17 mouse cellular contexts compared by ENCODE assay signal in genomic region chr11:3904673-3905072, GRCm38 (mm10). TPM values are rescaled to one million over a fixed set of nuclear protein-coding genes. Genes with fewer than 3 reads are reported as not detected.
A peak's percentile ranks its signal among the peaks of the same experiment; 100 is the strongest.
DNase-seq lines count a peak whose midpoint lies in the region; ATAC-seq and TF ChIP-seq lines count a peak whose summit lies in the region.
"Had no signal": no experiment of that assay in that cellular context is flagged by ENCODE, and none has a peak within 500 bp of the region (broad histone marks: within the 10 kb centered on the region; RNA-seq: fewer than 3 reads in every experiment).

No protein-coding gene starts in this region.

- ATAC-seq in stomach, embryonic 16.5 days (ENCODE audit: insufficient read depth, low FRiP score): no peak
- ATAC-seq in stomach, postnatal 0 days (ENCODE audit: low FRiP score, low TSS enrichment): no peak
- no peak for ATAC-seq in hindbrain, postnatal 0 days
- ATAC-seq: activated CD4-positive, CD25-positive, alpha-beta regulatory T cell, adult 4 months; CD4-positive, CD25-positive, alpha-beta regulatory T cell, adult 4 months had no signal

- H3K9ac ChIP-seq in stomach, embryonic 16.5 days (ENCODE audit: low read length): no peak overlapping the region
- H3K9ac ChIP-seq in stomach, postnatal 0 days (ENCODE audit: low read length): no peak overlapping the region
- H3K9ac ChIP-seq in hindbrain, postnatal 0 days (replicated peaks; ENCODE audit: low read length): no peak overlapping the region

- H3K4me2 ChIP-seq in stomach, embryonic 16.5 days (ENCODE audit: low read depth, low read length): no peak overlapping the region
- H3K4me2 ChIP-seq in stomach, postnatal 0 days (replicated peaks; ENCODE audit: low read depth): no peak overlapping the region
- H3K4me2 ChIP-seq in myocyte (ENCODE audit: low read depth): peak overlapping the region; percentile 54
- no peak overlapping the region for H3K4me2 ChIP-seq in hindbrain, postnatal 0 days (ENCODE audit: low read depth, low read length)

- 77% methylated on average over 6 of the region's 6 CpGs for WGBS in stomach, embryonic 16.5 days
- 62% methylated on average over 6 of the region's 6 CpGs for WGBS in stomach, postnatal 0 days
- 87% methylated on average over 6 of the region's 6 CpGs for WGBS in hindbrain, postnatal 0 days

- intact Hi-C loops in gastrocnemius, adult 2 months (cut with DNase I): no loop called here

- no peaks in the 10 kb centered on the region for H3K4me1 ChIP-seq in stomach, embryonic 16.5 days (ENCODE audit: control insufficient read depth, insufficient read depth, low read length)
- H3K4me1 ChIP-seq in stomach, postnatal 0 days (replicated peaks; ENCODE audit: control insufficient read depth, insufficient read depth): 0 out of 2 replicates have a peak, but pooled peaks cover 3% of the 10 kb centered on the region
- peaks cover 2% of the 10 kb centered on the region for H3K4me1 ChIP-seq in hindbrain, postnatal 0 days (ENCODE audit: insufficient read depth, low read length)

- H3K27ac ChIP-seq in gastrocnemius, adult 2 months: peak overlapping the region; percentile 90
- H3K27ac ChIP-seq in stomach, embryonic 16.5 days (ENCODE audit: low read length): peak overlapping the region; percentile 48; the same call in 1 of the 2 replicates
- H3K27ac ChIP-seq in stomach, postnatal 0 days (replicated peaks): no peak overlapping the region
- H3K27ac ChIP-seq in hindbrain, postnatal 0 days: no peak overlapping the region

- peak; percentile 28 for DNase-seq in gastrocnemius, adult 2 months
- no peak for DNase-seq in gastrocnemius, postnatal 25 days
- no peak for DNase-seq in stomach, postnatal 0 days (ENCODE audit: low spot score)
- DNase-seq in hindbrain, postnatal 0 days (ENCODE audit: low spot score): no peak
- DNase-seq: adrenal gland, adult 8-10 months; B cell, adult 2 months; cerebellum, adult 11 months; cerebellum, adult 11-12 months; cerebellum, adult 18-20 months had no signal

- no peak for TF ChIP-seq EP300 in stomach, postnatal 0 days (optimal IDR thresholded peaks at IDR 0.05)

- H3K9me3 ChIP-seq in stomach, embryonic 16.5 days (replicated peaks; ENCODE audit: control insufficient read depth, low read length): no peaks in the 10 kb centered on the region
- H3K9me3 ChIP-seq in stomach, postnatal 0 days (ENCODE audit: control insufficient read depth, low read length): no peaks in the 10 kb centered on the region
- no peaks in the 10 kb centered on the region for H3K9me3 ChIP-seq in hindbrain, postnatal 0 days (ENCODE audit: low read length)
- H3K9me3 ChIP-seq: G1E had no signal

- H3K79me2 ChIP-seq in myocyte (ENCODE audit: control insufficient read depth, insufficient read depth): peaks cover 38% of the 10 kb centered on the region

- 0 out of 2 replicates have a peak overlapping the region, but pooled peaks have one; percentile 21 for H3K4me3 ChIP-seq in gastrocnemius, adult 2 months
- H3K4me3 ChIP-seq in stomach, embryonic 16.5 days (replicated peaks; ENCODE audit: low read length): no peak overlapping the region
- H3K4me3 ChIP-seq in stomach, postnatal 0 days (ENCODE audit: low read depth, low read length): no peak overlapping the region
- H3K4me3 ChIP-seq in myocyte: no peak overlapping the region
- no peak overlapping the region for H3K4me3 ChIP-seq in hindbrain, postnatal 0 days (ENCODE audit: low read length)

- H3K27me3 ChIP-seq in stomach, embryonic 16.5 days (ENCODE audit: control insufficient read depth, insufficient read depth, low read length): no peaks in the 10 kb centered on the region
- H3K27me3 ChIP-seq in stomach, postnatal 0 days (ENCODE audit: control insufficient read depth, insufficient read depth, low read length): no peaks in the 10 kb centered on the region
- no peaks in the 10 kb centered on the region for H3K27me3 ChIP-seq in myocyte (ENCODE audit: control insufficient read depth, insufficient read depth, insufficient read length)
- no peaks in the 10 kb centered on the region for H3K27me3 ChIP-seq in hindbrain, postnatal 0 days (ENCODE audit: insufficient read depth, low read length)
- H3K27me3 ChIP-seq: CH12.LX, Patski had no signal

- TF ChIP-seq POLR2A in myocyte (IDR thresholded peaks at IDR 0.05; ENCODE audit: insufficient read length, low read depth): no peak

- H3K36me3 ChIP-seq in stomach, embryonic 16.5 days (ENCODE audit: control insufficient read depth, insufficient read depth, low read length): no peaks in the 10 kb centered on the region
- no peaks in the 10 kb centered on the region; the same call in 1 of the 2 replicates for H3K36me3 ChIP-seq in stomach, postnatal 0 days (ENCODE audit: control insufficient read depth, insufficient read depth, low read length)
- H3K36me3 ChIP-seq in myocyte (ENCODE audit: control insufficient read depth, insufficient read depth): peaks cover 27% of the 10 kb centered on the region
- H3K36me3 ChIP-seq in hindbrain, postnatal 0 days (ENCODE audit: insufficient read depth, low read length): peaks cover 11% of the 10 kb centered on the region
- H3K36me3 ChIP-seq: G1E had no signal

- H3ac ChIP-seq in myocyte (ENCODE audit: control insufficient read depth, insufficient read length): no peak overlapping the region

- no peak for TF ChIP-seq CTCF in gastrocnemius, adult 2 months (IDR thresholded peaks at IDR 0.05)
- TF ChIP-seq CTCF in stomach, postnatal 0 days (IDR thresholded peaks at IDR 0.05; ENCODE audit: low read depth): no peak
- TF ChIP-seq CTCF in hindbrain, postnatal 0 days (IDR thresholded peaks at IDR 0.05; ENCODE audit: low read depth): no peak

TF ChIP-seq in myocyte, 11 proteins besides CTCF, POLR2A, EP300 and RAD21:
- TF ChIP-seq USF1 (IDR thresholded peaks at IDR 0.05; ENCODE audit: low read depth) (no peak), MYOD1 (IDR thresholded peaks at IDR 0.05; ENCODE audit: control insufficient read depth in 1 of 3, insufficient read length in 2 of 3, low read depth in 2 of 3) (peak in 2 of 3 experiments; percentile 22 to 89), MYOG (IDR thresholded peaks at IDR 0.05; ENCODE audit: control insufficient read depth in 1 of 3, insufficient read depth in 1 of 3, insufficient read length in 2 of 3, low read depth in 2 of 3) (peak in 2 of 3 experiments; percentile 83 to 96), TCF3 (IDR thresholded peaks at IDR 0.05; ENCODE audit: insufficient read length, low read depth) (peak; percentile 57), TCF12 (IDR thresholded peaks at IDR 0.05; ENCODE audit: insufficient read depth, poor library complexity, severe bottlenecking) (peak; percentile 59)

RNA-seq across cellular contexts. Expression of gene Dusp18, which starts 9.6 kb away (rescaled TPM):
- 10 to 100 TPM in 1 of 2 experiments, 1 to 10 TPM in 1; 8.8 to 14.7 TPM for total RNA-seq in gastrocnemius, adult 2 months (2021)
- 1 to 10 TPM; 5.1 to 8.4 TPM for total RNA-seq in gastrocnemius, postnatal 25 days (2021)
- polyA plus RNA-seq in stomach, embryonic 16.5 days (2015; fragmentation: Nextera tagmentation; extraction: Ambion mirVana): 9.5 and 11.3 TPM in 2 replicates
- polyA plus RNA-seq in stomach, postnatal 0 days (2015; fragmentation: Nextera tagmentation; extraction: Ambion mirVana): 2.8 TPM in 2 replicates
- 26.5 TPM for polyA plus RNA-seq in myocyte (2012; fragmentation: generic; extraction: Trizol)
- 14.4 and 16.9 TPM in 2 replicates for total RNA-seq in hindbrain, postnatal 0 days (2014; rRNA removed)
- 15.4 and 16.3 TPM in 2 replicates for polyA plus RNA-seq in hindbrain, postnatal 0 days (2015; fragmentation: Nextera tagmentation; extraction: Ambion mirVana)
- polyA plus RNA-seq: G1E had no signal

RNA-seq across cellular contexts. Expression of gene 4921536K21Rik, which starts 9.8 kb away (rescaled TPM):
- total RNA-seq in gastrocnemius, adult 2 months (2021): under 1 TPM; 0.10 to 0.31 TPM
- under 1 TPM; 0.13 TPM for total RNA-seq in gastrocnemius, postnatal 25 days (2021)
- 0.13 and 0.36 TPM in 2 replicates for polyA plus RNA-seq in stomach, embryonic 16.5 days (2015; fragmentation: Nextera tagmentation; extraction: Ambion mirVana)
- 0.12 TPM in 2 replicates for polyA plus RNA-seq in stomach, postnatal 0 days (2015; fragmentation: Nextera tagmentation; extraction: Ambion mirVana)
- 1.3 TPM for polyA plus RNA-seq in myocyte (2012; fragmentation: generic; extraction: Trizol)
- 0.21 and 0.90 TPM in 2 replicates for total RNA-seq in hindbrain, postnatal 0 days (2014; rRNA removed)
- 0.41 and 0.42 TPM in 2 replicates for polyA plus RNA-seq in hindbrain, postnatal 0 days (2015; fragmentation: Nextera tagmentation; extraction: Ambion mirVana)
- polyA plus RNA-seq: activated CD4-positive, CD25-positive, alpha-beta regulatory T cell, adult 4 months; CD4-positive, CD25-positive, alpha-beta regulatory T cell, adult 4 months; G1E had no signal

RNA-seq across cellular contexts. Expression of gene Slc35e4, which starts 9.8 kb away (rescaled TPM):
- total RNA-seq in gastrocnemius, adult 2 months (2021): 10 to 100 TPM; 18.4 to 19.6 TPM
- total RNA-seq in gastrocnemius, postnatal 25 days (2021): 10 to 100 TPM; 13.0 to 14.2 TPM
- 6.4 and 7.9 TPM in 2 replicates for polyA plus RNA-seq in stomach, embryonic 16.5 days (2015; fragmentation: Nextera tagmentation; extraction: Ambion mirVana)
- polyA plus RNA-seq in stomach, postnatal 0 days (2015; fragmentation: Nextera tagmentation; extraction: Ambion mirVana): 7.3 and 7.5 TPM in 2 replicates
- polyA plus RNA-seq in myocyte (2012; fragmentation: generic; extraction: Trizol): 69.6 TPM
- 48.6 and 52.4 TPM in 2 replicates for total RNA-seq in hindbrain, postnatal 0 days (2014; rRNA removed)
- 23.5 and 25.8 TPM in 2 replicates for polyA plus RNA-seq in hindbrain, postnatal 0 days (2015; fragmentation: Nextera tagmentation; extraction: Ambion mirVana)
- polyA plus RNA-seq: G1E had no signal

RNA-seq across cellular contexts. Expression of gene Tcn2, which starts 27.3 kb away (rescaled TPM):
- total RNA-seq in gastrocnemius, adult 2 months (2021): 10 to 100 TPM; 11.9 to 18.2 TPM
- total RNA-seq in gastrocnemius, postnatal 25 days (2021): 10 to 100 TPM; 11.6 to 22.6 TPM
- polyA plus RNA-seq in stomach, embryonic 16.5 days (2015; fragmentation: Nextera tagmentation; extraction: Ambion mirVana): 49.9 and 52.4 TPM in 2 replicates
- 47.5 and 53.3 TPM in 2 replicates for polyA plus RNA-seq in stomach, postnatal 0 days (2015; fragmentation: Nextera tagmentation; extraction: Ambion mirVana)
- polyA plus RNA-seq in myocyte (2012; fragmentation: generic; extraction: Trizol): 16.4 TPM
- total RNA-seq in hindbrain, postnatal 0 days (2014; rRNA removed): 35.8 and 39.4 TPM in 2 replicates
- 29.3 and 30.8 TPM in 2 replicates for polyA plus RNA-seq in hindbrain, postnatal 0 days (2015; fragmentation: Nextera tagmentation; extraction: Ambion mirVana)

RNA-seq across cellular contexts. Expression of gene Osbp2, which starts 41.0 kb away (rescaled TPM):
- 1 to 10 TPM in 1 of 2 experiments, under 1 TPM in 1; 0.71 to 1.3 TPM for total RNA-seq in gastrocnemius, adult 2 months (2021)
- under 1 TPM; 0.46 TPM for total RNA-seq in gastrocnemius, postnatal 25 days (2021)
- polyA plus RNA-seq in stomach, embryonic 16.5 days (2015; fragmentation: Nextera tagmentation; extraction: Ambion mirVana): 0.25 and 0.27 TPM in 2 replicates
- polyA plus RNA-seq in stomach, postnatal 0 days (2015; fragmentation: Nextera tagmentation; extraction: Ambion mirVana): 0.42 and 0.69 TPM in 2 replicates
- 1.3 TPM for polyA plus RNA-seq in myocyte (2012; fragmentation: generic; extraction: Trizol)
- 78.3 and 87.5 TPM in 2 replicates for total RNA-seq in hindbrain, postnatal 0 days (2014; rRNA removed)
- polyA plus RNA-seq in hindbrain, postnatal 0 days (2015; fragmentation: Nextera tagmentation; extraction: Ambion mirVana): 33.8 and 39.7 TPM in 2 replicates
- total RNA-seq: CH12.LX, MEL had no signal
- polyA plus RNA-seq: activated CD4-positive, CD25-positive, alpha-beta regulatory T cell, adult 4 months; CD4-positive, CD25-positive, alpha-beta regulatory T cell, adult 4 months; G1E had no signal

Comparison
In these comparisons a context has a peak if more than half of its experiments do, and no peak if none do; other contexts are left out.
1. H3K27ac ChIP-seq: peak in gastrocnemius, adult 2 months (single experiment) and stomach, embryonic 16.5 days (single experiment); none in stomach, postnatal 0 days (single experiment) and hindbrain, postnatal 0 days (single experiment).